Mouse (Mus musculus): Measurements from ENCODE around the gene Iqgap3.

The Iqgap3 gene

DNA sequence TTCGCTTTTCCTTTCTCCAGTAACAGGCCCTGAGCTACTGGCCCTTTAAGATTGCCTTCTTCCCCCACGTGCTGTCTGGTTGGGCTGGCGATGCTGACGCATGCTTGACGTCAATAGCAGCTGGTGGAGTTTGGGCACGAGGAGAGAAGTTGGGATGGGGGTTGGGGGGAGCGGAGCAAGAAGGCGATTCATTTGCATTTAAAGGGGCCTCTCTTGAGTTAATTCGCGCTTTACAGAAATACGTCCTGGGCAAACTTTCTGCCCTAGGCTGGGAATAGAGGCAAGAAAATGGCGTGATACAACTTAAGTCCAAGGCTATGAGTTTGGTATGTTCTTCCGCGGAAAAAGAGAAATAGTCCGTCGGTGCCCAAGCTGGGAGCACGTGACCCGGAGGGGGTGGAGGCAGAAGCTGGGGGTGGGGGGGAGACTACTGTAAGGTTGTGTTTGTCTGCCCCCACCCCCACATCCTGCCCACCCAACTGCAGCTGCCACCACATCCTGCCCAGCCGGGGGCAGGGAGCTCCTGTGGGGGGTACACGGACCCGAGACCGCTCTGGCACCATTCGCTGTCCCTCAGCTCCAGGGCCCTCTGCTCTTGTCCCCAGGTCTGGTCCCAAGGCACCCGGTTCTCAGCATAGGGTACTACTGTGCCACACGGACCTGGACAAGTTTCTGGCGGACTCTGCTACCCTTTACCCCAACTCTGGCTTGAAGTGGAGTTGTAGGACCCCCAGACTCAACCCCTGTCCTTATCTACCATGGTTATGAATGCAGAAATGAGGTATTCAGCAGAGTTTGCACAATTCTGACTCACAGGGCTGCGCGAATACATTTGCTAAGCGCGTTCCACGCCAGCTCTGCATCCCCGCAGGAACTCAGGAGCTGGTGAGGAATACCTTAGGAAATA is 56.8 kb downstream of the Iqgap3 start:
- ATAC-seq (ENCODE audit: low TSS enrichment), result peak; percentile 60

DNA sequence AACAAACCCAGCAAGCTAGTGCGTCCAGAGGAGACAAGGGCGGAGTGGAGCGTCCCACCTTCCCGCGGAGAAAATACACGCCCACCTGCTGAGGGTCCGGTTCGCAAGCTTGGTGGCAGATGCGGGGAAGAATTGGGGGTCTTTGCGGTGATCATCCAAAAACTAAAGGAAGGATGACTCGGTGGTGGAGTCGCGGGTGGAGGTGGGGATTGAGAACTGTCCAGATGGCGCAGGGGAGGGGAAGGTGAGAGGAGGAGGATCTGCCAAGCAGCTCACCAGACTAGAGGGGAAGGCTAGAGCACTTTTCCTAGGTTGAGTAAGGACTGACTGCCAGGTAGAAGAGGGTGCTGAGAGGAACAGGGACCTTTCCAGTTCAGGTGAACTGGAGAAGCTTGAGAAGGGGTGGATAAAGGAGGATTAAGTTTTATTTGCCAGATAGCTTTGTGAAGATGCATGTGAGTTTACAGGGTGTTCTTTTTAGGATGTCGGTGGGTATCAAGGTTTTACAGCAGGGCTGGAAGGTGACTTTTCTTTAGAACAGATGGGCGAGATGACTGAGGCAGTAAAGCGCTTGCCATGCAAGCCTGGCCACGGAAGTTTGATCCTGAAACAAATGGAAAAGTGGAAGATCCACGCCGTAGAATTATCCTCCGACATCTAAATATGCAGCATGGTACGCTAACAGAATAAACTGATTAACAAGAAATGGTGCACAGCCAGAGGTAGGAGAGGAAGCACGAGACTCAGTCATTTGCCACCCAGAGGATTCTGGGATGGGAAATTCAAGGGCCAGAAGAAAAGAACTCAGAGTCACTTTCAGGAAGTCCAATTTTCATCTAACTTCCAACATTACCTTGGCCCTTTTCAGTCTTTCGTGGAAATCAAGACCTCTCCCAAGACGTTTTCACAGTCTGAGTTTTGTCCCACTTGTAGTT is 57.7 kb downstream of the Iqgap3 start:
- no peak; the same call in 1 of the 2 replicates for ATAC-seq (ENCODE audit: low TSS enrichment)

DNA sequence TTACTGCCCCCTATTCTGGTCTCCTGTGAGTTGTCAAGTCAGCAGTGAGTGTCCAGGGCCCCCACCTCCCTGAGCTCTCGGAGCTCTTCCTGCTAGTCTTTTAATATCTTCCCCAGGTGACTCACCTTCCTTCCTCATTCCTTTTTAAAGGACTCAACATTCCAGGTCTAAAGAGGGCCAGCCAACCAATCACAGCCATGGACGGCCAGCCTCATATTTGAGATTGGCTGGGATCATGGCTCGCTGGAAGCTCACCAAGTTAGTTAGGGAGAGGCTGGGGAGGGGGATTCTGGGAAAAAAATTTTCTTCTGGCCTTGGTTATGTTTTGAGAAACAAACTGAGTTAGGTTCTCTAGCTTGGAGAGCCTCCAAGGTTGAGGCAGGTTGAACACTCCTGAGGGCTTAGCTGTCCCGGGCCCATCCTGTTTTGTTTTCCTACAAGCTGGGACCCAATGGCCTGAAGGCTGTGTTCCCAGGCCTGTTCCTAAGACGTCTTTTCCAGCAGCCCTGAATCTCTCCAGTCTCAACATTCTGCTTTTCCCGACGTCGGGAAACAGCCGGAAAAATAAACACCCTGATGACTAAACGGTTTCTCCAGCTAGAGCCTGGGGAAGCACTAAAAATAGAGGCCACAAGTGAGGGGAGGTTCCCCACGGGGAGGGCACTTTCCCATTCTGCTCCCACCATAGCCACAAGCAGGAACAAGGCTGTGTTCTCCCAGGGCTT is 58.6 kb downstream of the Iqgap3 start:
- ATAC-seq (ENCODE audit: low TSS enrichment), result no peak

DNA sequence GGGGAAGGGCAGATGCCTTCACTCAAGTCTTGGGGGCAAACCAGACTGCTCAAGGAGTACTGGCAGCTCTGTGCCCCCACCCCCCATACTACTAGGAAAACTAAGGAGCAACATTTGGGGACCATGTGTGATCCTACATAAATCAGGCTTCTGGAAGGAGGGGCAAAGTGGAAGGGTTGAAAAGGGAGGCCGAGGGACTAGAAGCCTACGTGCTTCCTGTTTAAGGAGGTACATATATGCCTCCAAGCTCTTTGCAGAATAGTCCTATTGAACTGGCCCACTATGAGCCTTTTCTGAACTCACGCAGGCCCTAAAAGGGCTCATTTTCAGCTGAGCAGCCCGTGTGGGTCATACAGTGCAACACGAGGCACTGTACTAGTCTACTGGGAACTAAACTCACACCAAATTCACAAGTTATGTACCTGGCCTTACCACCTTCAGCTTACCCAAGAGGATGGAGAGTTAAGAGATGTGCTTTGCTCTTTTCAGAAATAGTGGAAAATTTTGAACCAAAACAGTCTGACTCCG is 59.2 kb downstream of the Iqgap3 start:
- ATAC-seq (ENCODE audit: low TSS enrichment), result no peak

DNA sequence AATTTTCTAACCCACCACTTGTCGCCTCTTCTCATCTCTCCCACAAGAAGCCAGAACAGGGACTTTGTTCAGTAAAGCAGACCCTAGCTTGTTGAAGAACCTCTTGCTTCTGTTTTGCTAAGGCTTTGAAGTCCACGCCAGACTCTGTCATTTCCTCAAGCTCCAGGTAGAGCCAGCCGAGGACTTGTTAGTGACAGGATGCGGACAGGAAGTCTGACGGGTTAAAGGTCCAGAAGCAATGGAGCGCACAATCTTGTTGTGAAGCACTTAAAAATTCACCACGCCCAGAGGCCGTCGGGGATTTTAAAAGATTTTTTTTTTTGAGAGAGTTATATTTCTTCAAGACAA is 59.6 kb downstream of the Iqgap3 start:
- no peak for ATAC-seq (ENCODE audit: low TSS enrichment)

DNA sequence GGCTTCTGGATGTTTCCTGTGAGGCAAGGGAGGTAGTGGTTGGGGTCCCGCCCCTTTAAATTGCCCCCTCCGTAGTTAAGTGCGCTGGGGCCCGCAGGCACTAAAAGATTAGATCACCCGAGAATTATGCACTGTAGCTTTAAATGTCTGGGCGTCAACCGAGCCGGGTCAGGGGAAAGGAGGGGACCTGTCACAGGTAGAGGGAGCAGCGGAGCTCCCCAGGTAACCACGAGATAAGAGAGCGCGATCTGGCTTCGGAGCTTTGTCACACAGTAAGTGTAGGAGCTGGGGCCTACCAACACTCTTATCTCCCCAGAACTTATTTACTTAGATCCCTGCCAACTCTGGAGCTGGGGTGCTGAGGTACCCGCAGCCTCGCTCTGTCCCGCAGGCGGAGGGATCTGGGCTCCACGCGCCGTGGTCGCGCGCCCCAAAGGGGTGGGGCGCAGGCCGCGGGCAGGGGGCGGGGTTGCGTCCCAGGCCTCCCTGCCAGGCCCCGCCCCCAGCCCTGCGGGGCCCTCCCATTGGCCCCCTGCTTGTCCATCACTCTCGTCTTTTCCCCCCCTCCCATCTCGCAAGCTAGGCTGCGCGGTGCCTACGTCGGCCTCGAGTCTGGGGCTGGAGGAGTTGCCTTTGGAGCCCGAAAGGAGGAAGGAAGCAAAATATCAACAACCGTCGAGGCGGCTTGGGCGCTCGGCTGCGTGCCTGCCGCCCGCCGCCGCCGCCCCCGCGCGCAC is 60.2 kb downstream of the Iqgap3 start, which contains the start of gene Mef2d:
Gene Mef2d, plus strand, starts transcription at position 586 of the 737 bp plus-strand sequence.
- ATAC-seq (ENCODE audit: low TSS enrichment), result peak; percentile 50

DNA sequence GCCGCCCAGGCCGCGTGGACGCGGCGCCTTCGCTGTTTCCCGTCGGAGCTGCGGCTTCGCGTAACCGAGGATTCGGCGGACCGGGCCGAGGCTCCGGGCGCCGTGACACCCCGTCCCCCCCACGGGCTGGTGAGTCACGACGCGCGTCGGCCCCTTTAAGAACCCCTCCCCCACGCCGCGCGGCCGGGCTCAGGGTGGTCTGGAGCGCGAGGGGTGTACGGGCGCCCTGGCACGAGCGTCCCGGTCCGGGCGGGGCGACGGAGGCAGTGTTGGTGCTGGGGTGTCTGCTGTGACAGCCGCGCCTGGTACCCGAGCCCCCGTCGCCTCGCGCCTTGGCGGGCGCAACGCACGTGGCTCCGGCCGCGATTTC is 60.8 kb downstream of the Iqgap3 start:
- ATAC-seq (ENCODE audit: low TSS enrichment), result no peak; the same call in 1 of the 2 replicates

DNA sequence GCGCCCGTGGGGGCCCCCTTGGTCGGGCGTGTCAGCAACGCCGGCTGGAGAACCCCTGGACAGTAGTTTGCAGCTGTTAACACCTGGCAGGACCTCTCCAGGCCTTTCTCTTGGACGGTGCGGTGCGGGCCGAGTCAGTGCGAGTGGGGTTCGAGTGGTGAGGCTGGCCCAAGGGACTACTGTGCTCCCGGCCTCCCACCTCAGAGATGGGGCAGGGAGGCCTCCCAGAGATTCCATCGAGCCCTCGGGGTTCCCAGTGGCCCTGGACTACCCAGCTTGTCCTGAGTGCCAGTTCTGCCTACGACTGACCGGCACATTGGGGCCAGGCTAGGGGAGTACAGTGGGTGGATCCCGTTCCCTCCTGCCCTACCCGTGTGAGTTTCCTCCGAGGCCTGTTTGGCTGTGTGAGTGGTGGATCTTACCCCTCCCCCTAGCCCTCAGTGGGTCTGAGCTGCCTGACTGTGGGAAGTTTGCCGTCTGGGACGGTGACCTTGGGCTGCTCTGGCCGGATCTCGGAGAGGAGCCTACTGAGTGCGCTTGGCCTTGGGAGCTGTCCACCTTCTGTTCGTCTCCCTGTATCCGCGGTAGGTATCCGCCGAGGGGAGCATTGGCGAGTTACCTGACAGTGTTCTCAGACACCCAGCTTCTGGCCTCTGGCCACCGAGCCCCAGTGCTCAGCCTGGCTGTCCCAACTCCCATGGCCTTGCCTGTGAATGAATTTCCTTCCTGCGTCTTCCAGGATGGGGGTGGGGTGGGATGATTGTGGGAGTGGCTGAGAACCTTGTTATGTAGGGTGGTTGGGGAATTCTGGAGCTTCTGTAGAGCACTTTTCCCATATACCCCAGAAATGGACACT is 61.4 kb downstream of the Iqgap3 start:
- no peak for ATAC-seq (ENCODE audit: low TSS enrichment)

DNA sequence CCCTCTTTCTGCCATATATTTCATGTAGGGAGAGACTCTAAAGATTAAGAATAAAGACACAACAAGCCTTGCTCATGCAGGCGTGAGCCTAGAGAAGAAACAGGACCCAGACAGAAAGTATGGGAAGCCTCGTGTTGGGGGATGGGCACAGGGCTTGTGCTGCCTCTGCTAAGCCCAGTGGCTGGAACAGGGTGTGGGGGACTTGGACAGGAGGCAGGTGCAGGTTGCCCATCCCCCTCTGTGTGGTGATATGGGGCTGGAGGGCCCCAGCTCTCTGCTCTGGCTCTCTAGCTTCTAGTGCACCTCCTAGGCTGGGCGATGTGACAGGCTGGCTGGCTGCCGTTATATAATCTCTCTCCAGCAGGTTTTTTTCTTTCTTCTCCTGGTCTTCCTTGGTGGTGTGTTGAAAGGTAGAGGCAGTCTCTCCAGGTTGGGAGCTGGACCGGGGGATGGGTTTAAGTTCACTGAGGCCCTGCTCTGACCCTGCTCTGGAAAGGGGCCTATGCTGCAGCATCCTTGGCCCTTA is 62.3 kb downstream of the Iqgap3 start:
- 0 out of 2 replicates have a peak, but pooled peaks have one; percentile 8 for ATAC-seq (ENCODE audit: low TSS enrichment)

DNA sequence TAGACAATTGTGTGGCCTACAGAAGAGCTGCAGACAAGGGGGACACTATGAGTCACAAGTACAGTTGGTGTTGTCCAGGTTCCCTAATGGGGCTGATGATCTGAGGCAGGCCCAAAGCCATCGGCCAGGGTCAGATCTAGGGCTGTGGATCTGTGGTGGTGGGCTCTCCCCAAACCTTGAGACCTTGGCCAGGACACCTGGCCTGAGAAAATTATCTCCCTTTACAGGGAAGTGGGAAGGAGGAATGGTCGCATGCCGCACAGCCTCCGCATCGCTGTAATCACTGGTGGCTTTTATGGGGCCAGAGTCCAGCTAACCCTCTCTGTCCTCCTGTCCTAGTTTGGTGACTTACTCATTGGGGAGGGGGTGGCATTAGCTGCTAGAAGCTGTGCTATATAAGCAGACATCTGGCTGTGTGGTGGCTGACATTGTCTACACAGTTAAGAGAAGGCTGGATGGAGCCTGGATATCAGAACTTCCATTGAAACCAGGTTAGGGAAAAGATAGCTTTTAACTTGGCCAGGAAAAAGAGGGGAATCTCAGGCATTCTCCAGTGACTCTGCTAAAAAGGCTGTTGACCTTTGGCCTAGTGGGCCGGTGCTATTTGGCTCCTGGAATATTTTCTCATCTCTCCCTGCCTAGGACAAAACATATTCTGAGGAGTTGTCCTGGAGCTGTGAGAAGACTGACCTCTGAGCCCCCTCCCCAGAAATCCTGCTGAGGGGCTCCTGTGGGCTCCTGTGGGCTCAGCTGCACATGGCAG is 63.1 kb downstream of the Iqgap3 start:
- no peak for ATAC-seq (ENCODE audit: low TSS enrichment)

DNA sequence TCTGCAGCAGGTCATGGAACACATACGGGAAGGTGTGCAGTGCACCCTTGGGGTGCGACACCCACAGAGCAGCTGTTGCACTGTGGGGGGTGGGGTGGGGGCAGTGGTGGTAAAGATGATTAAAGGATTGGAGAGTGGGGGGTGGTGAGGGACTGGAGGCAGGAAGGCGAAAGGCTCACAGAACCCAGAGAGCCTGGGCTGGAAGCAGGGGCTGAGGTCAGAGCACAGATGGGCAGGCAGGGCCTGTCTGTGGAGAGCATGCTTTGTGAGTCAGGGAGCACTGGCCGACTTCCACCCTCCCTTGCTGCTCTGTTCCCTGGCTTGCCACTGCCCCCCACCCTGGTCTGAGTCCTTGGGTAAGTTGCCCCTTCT is 63.6 kb downstream of the Iqgap3 start:
- ATAC-seq (ENCODE audit: low TSS enrichment), result no peak

DNA sequence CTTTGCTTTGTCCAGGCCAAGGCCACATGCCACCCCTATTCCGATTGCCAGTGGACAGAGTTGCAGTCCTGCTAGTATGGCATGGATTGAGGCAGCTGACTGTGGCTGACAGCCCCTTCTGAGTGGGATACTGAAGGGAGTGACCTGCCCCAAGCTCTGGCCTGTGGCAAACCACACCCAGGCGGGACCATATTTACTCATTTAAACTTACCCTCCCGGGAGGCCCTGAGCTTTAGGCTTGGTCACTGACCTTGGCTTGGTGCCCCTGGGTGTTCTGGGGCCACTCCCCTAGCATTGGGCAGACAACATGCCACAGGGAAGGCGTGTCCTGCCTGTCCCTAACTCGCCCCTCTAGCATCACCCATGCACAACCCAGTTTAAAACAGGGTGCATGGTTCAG is 64.2 kb downstream of the Iqgap3 start:
- ATAC-seq (ENCODE audit: low TSS enrichment), result no peak

DNA sequence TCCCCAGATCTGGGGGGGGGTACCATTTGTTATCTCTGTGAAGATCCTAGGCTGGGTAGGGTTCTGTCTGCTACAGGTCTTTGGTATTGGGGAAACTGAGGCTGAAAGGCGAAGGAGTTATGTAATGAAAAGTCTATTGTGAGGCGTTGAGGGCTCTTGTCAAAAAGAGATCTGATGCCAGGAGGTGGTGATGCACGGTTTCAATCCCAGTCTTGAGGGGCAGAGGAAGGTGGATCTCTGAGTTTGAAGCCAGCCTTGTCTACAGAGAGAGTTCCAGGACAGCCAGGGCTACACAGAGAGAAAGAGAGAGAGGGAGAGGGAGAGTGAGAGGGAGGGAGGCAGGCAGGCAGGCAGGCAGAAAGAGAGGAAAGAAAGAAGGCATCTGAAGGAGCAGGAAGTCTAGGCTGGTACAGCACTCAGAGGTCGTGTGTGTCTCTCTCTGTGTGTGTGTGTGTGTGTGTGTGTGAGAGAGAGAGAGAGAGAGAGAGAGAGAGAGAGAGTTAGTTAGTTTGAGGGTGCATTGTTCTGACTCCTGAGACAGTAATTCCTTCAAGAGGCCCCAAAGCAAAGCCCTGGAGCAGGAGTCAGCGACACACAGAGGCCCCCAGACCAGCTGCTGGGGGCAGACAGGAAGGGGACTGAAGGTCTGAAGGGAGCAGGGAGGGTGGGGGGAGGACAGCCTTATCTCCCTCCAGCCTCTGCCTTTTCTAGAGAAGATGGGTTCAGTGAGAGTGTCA is 64.8 kb downstream of the Iqgap3 start:
- no peak for ATAC-seq (ENCODE audit: low TSS enrichment)

DNA sequence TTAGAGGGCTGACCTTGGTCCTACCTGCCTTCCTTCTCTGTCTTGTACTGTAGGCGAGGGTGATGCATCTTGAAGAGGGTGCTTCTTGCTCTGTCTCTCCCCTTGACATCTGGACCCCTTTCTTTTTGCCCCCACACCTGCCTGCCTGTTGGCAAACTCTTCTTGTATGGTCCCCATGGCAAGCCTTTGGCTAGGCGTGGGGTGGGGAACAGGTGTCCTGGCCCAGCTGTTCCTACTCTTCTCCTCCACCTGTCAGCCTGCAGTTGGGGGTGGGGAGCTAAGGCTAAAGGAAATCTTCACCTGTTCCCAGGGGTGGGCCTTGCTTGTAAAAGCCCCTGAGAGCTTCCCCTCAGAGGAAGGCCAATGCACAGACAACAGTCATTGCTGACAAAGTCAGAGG is 65.7 kb downstream of the Iqgap3 start:
- no peak for ATAC-seq (ENCODE audit: low TSS enrichment)

DNA sequence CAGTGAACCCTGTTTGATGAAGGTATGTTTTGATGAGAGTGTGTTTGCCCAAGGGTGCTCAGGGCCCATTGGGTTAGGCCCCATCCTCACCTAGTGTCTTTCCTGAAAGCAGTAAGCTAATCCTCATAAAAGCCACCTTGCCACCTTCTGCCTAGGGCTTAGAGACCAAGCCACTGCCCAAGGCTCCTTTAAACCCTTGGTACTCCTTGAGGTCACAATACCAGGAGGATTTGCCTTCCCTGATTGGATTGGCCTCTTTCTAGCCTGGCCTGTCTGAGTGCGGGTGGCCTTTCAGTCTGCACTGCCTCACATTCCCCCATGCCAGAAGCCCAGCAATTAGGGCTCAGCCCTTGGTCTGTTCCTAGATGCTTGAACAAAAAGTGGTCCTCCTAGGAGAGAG is 66.1 kb downstream of the Iqgap3 start:
- no peak for ATAC-seq (ENCODE audit: low TSS enrichment)

DNA sequence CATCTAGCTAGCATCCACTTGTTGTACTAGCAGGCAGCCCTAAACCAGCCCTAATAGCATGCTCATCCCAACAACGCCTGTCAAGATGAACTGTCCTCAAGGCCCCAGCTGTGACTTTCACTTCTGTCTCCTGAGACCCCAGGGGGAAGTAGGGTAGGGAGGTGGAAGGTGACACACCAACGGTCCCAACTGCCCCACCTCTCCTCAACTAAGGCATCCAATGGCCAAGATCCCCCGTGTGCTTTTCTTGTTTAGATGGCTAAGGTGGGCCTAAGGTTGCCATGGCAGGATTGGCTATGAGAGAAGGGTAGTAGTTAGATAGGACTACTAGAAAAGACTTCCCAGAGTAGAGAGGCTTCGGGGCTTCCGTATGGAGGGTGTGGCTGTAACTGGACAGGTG is 66.6 kb downstream of the Iqgap3 start:
- ATAC-seq (ENCODE audit: low TSS enrichment), result no peak

DNA sequence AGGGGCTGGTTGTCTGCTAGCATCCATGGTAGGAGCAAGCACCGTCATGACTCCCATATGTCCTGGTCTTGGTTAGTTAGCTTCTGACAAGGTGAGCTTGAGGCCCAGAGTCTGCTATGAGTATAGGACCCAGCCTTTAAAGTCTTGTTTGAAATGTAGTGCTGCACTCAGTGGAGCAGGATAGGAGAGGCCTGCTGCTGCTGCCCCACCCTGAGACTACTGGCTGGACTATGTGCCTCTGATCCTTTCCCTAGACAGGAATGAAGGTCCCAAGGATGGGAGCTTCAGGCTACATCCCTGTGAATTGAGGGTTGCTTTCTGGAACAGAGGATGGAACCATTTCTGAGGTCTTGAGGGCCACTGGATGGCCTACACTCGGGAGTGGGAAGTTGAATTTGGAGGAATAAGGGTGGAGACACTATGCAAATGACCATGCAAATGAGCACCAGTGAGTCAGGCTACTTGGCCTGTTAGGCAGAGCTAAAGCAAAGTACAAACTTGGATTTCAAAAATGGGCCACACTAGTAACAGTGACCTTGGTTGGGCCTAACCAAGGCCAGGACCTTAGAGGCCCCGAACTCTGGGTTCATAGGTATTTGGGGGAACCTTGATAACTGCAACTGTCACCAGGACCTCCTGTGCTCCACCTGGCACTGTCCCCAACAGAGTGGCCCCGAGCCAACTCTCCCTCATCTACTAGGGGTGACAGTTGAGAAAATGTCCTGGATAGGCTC is 67.2 kb downstream of the Iqgap3 start:
- ATAC-seq (ENCODE audit: low TSS enrichment), result peak; percentile 18; the same call in 1 of the 2 replicates

DNA sequence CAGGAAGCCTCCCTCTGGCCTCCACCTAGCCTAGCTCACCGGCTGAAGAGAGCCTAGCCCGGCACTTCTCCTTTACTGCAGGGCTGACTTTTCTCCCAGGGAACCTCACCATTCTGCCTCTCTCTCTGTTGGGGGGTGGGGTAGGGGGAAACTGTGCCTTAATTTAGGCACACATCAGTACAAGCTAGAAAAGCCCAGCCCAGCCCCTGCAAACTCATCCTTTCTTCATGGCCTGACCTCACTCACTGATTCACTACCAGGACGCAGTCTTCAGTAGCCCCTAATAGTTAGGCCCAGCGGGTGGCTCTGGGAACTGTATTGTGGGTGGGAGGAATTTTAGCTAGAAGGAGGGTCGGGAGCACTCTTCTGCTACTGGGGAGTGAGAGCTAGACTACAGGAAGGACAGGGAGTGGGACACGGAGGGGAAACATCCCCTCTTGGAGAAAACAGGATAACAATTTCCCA is 67.8 kb downstream of the Iqgap3 start:
- ATAC-seq (ENCODE audit: low TSS enrichment), result no peak

All from frontal cortex, adult (tissue).